Mouse (Mus musculus): ENCODE measurements around the gene Myl12a.
A peak's percentile ranks its signal among the peaks of the same experiment; 100 is the strongest.
"Not testable (repeated sequence)": the region's sequence is repeated elsewhere in the genome, so short reads cannot be mapped to it uniquely, and the experiment has no call there.

Myl12a gene

DNA sequence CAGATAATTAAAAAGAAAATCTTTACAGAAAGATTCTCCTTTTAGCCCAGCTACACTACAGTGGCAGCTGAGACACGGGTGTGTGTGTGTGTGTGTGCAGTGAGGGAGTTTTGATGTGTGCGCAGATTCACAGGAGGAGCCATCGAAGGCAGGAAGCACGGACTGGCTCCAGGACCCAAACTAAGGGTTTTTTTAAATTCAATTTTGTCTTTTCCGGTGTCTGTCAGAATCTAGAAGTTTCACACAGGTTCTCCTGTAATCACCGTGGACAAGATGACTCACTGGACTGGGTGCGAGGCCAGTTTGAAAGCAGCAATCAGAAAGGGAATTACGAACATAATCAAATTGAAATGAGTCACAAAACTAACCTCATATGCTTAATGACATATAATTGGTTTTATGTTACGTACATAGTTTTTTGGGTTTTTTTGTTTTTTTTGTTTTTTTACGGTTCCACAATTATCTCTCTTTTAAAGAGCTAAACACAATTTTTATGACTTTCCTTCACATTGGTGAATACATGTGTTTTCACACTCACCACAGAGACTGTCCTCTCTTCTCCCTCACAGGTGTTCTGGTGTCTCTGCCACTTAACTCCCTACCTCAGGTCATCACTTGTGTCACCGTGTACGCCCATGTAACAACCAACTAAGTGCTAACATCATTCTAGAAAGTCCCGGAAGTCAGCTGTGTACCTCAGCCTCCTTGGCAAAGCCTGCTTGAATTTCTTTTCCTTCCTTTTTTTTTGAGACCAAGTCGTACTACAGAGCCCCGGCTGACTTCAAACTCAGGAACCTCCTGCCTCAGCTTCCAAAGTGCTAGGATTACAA lies 15.6 kb downstream of the Myl12a start:
- no peak for DNase-seq

DNA sequence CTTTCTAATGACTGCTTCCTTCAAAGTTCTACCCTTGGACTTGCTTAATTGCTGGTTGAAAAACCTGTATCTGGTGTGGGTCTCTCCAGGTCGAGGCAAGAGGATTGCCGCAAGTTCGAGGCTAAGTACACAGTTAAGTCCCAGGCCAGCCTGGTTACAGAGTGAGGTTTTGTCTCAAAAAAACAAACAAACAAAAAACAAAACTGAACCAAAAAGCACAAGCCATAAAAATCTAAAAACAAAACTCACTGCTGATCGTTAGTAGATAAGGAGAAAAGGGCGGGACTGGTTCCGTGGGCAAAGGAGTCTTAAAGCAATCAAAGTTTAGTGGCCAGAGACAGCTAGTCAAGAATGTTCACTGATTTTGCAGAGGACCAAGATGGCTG lies 16.3 kb downstream of the Myl12a start:
- DNase-seq, result no peak

GRCm38 (mm10) chr17:70985501-70986354 lies 16.9 kb downstream of the Myl12a start:
- DNase-seq, result no peak

DNA sequence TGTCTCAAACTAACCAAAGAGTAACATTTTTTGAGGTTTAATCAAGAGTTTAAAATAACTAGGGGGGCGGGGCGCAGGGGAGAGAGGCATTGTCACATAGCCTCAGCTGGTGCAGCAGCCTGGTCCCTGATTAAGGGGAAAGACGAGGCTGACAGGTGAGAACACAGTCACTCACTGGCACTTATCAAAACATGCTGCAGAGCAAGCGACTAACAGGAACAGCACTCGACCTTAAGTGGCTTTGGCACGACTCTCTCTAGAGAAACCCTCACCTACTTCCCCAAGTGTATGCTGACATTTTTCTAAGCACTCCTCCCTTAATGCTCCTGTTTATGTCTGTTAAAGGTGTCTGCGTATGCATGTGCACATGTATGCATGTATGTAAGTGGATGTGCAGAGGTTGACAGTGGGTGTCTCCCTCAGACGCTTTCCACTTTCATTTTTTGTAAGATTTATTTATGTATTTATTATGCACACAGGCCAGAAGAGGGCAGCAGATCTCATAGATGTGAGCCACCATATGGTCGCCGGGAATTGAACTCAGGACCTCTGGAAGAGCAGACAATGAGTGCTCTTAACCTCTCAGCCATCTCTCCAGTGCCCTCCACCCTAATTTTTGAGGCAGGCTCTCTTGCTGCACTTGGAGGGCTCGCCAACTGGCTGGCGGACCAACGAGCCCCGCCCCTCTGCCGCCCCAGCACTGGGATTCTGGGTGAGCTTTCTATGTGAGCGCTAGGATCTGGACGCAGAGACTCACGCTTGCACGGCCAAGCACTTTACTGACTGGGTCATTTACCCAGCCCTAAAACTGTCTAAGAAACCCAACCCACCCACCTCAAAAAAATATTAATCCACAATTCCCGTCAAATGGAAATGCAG lies 23.1 kb downstream of the Myl12a start:
- DNase-seq, result no peak

DNA sequence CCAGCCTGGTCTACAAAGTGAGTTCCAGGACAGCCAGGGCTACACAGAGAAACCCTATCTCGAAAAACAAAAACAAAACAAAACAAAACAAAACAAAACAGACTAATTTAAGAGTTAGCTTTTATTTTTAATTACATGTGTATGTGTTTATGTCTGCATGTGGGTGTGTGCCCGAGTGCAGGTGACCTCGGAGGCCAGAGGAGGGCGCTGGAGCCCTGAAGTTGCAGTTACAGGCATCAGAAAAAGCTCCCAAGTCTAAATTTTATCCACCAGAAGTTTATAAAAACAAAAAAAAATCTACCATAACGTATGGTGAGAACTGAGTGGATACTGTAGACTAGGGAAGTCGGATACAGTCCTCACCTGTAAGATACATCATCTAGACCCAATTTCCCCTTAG lies 24.9 kb downstream of the Myl12a start:
- no peak for DNase-seq

DNA sequence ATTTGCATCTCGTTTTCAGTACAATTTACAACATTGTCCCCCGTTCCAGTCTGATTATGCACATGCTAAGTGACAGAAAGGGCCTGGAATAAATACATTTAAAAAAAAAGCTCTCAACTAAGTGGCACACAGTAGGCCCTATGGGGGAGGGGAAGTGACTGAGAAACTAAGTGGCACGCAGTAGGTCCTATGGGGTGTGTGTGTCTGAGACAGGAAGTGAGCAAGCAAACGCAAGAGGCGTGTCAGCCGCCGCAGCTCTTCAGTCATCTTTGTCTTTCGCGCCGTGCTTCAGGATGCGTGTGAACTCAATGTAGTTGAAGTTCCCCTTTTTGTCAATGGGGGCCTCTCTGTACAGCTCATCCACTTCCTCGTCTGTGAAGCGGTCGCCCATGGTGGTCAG lies 28.6 kb downstream of the Myl12a start:
- DNase-seq, result not testable (repeated sequence)

GRCm38 (mm10) chr17:70973398-70973797 lies 29.3 kb downstream of the Myl12a start:
- no peak for DNase-seq

DNA sequence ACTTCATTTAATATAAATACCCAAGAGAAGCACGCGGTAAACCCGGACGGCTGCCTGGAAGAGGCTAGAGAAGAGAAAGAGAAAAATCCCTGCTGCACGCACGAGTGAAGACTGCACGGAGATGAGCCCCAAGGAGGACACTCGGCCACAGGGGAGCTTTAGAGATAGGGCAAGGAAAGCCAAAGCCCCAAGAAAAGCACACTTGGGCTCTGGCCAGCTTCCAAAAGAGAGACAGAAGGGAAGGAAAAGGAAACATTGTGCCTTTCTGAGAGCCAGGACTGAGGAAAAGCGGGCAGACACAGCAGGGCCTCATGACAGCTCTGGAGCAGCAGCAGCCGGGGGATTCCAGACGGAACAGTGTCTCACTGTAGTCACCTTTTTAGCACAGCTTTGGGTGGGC lies 31.5 kb downstream of the Myl12a start:
- no peak for DNase-seq

DNA sequence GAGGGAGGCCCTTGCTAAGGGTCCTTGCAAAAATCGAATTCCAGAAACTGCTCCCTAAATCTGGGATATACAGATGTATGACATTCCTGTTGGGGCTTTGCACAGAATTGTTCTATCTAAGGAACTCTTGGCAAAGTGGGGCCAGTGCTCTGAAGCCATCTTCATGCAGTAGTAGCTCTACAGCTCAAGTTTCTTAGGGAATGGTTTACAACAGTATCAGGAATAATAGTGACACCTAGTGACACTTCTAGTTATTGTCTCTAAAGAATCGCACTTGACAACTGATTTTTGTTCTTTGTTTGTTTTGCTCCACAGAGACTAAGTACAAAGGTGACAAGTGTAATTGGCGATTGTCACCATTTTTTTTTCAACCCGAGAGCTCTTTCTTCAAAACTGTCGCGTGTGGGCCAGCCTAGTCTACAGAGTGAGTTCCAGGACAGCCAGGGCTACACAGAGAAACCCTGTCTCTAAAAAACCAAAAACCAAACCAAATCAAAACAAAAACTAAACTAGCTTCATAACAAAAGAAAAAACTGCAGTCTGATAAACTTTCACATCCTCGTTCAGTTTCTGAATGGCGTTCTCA lies 34.0 kb downstream of the Myl12a start:
- DNase-seq, result no peak

GRCm38 (mm10) chr17:70967646-70968045 lies 35.0 kb downstream of the Myl12a start:
- no peak for DNase-seq

DNA sequence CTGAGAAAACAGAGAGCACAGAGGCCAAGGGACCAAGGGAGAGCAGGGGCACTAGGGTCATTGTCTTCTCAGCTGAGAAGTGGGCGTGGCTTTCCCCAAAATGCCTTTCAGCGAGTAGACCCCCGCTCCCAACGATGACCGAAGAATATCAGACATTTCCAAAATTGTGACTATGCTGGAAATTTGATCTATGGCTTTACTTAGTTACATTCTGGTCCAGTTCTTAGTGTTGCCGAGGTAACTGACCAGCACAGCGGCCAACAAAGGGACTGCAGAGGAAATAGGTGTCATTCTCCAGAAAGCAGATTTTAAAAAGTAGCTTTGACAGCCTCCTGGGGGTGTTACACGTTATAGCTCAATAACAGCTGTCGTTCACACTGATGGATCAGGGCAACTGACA lies 35.5 kb downstream of the Myl12a start:
- no peak for DNase-seq

- no peak for DNase-seq
Observed at GRCm38 (mm10) chr17:70966126-70966525, 36.6 kb downstream of the Myl12a start.

GRCm38 (mm10) chr17:70965281-70965680 lies 37.4 kb downstream of the Myl12a start:
- no peak for DNase-seq

DNA sequence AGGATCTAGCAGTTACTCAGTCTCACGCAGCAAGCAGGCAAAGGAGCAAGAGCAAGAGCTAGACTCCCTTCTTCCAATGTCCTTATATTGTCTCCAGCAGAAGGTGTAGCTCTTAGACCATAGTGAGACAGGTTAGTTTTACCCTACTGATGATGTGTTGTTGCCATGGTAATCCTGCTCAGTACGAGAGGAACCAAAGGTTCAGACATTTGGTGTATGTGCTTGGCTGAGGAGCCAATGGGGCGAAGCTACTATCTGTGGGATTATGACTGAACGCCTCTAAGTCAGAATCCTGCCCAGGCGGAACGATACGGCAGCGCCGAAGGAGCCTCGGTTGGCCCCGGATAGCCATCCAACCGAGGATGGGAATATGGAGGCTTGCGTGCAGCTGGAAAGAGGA lies 39.1 kb downstream of the Myl12a start:
- DNase-seq, result peak; percentile 83

- DNase-seq, result no peak
Observed at GRCm38 (mm10) chr17:70951266-70951665, 51.4 kb downstream of the Myl12a start.

GRCm38 (mm10) chr17:70949171-70949570 lies 53.5 kb downstream of the Myl12a start:
- DNase-seq, result no peak

- no peak for DNase-seq
Observed at GRCm38 (mm10) chr17:70948721-70949120, 54.0 kb downstream of the Myl12a start.

- no peak for DNase-seq
Observed at GRCm38 (mm10) chr17:70943779-70944178, 58.9 kb downstream of the Myl12a start.

Data from cerebellum, adult 11-12 months (tissue).